Mouse (Mus musculus): ENCODE measurements at regions not wholly inside any gene's neighbourhood (a gene's known extent, or its start where the extent isn't known, plus 50 kb on each side); places are given as distances from the start of the nearest gene placed in this dataset.

DNA sequence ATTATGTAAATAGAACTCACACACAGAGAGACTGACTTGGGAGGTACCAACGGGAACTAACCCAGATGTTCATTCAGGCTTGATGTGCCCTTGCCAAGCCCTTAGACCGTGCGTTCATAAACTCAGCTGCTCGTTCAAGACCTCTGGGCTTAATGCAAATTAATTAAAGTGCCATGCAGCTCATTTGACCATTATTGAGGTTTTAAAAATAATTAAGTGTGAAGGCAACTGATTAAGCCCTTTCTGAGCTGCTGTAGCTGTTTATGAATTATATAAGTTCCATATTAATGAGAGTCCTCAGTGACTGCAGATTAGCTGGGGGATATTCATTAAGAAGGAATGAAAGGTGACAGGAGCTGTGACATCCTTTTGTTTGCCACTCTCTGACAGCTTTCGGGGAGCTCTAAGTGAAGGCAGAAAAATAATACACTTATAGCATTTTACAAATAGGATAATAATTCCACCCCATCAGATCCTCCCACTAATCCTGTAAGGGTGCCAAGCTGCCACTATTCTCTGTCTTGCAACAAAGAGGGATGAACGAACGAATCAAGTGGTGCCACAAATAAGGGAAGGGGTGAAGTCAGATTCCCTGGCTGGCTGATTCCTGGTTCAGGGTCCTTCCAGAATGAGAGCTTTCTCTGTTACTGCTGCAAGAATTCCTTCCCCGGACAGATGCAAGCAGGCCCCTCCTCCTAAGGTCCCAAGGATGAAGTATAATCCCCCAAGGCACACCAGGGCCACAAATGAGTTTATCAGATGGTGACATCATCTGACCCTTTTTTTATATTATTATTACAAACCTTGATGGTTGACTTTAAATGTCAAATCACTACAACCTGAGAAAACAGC is 184.7 kb upstream of the Nckap5 start:
- DNase-seq (ENCODE audit: low read depth, low spot score), result no peak
- WGBS, result 41% methylated on average over 8 of the region's 8 CpGs

GRCm38 (mm10) chr1:127011901-127012300 is 181.3 kb upstream of the Nckap5 start:
- DNase-seq (ENCODE audit: low read depth, low spot score), result no peak
- WGBS, result 68% methylated on average over 6 of the region's 6 CpGs

- 78% methylated on average over 4 of the region's 4 CpGs for WGBS
- no peak for DNase-seq (ENCODE audit: low read depth, low spot score)
These were observed 179.1 kb upstream of the Nckap5 start for GRCm38 (mm10) chr1:127009699-127010098.

- no peak for DNase-seq (ENCODE audit: low read depth, low spot score)
- 70% methylated on average over 7 of the region's 7 CpGs for WGBS
These were observed 171.1 kb upstream of the Nckap5 start for GRCm38 (mm10) chr1:127001700-127002099.

- WGBS, result 68% methylated on average over 1 of the region's 1 CpGs
- no peak for DNase-seq (ENCODE audit: low read depth, low spot score)
These were observed 162.6 kb upstream of the Nckap5 start for GRCm38 (mm10) chr1:126993061-126993640.

GRCm38 (mm10) chr1:126992441-126992840 is 161.8 kb upstream of the Nckap5 start:
- 72% methylated on average over 4 of the region's 4 CpGs for WGBS
- no peak for DNase-seq (ENCODE audit: low read depth, low spot score)

DNA sequence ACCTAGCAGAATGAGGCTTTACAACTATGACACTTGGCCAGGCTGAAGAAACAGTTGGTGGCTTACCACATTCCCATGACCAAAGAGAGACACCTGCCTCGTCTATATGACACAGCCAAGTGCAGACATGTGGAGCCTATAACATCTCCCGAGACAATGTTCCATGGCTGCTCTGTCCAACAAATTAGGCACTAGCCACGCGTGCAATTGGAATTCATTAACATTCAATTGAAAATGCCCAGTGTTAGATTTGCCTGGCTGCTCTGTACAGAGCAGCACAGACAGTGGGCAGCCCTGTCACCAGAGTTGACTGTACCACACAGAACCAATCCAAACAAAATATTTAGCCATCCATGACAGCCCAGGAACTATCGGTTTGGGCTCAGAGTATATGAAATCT is 152.2 kb upstream of the Nckap5 start:
- WGBS, result 84% methylated on average over 5 of the region's 5 CpGs
- no peak for DNase-seq (ENCODE audit: low read depth, low spot score)

GRCm38 (mm10) chr1:126980311-126980710 is 149.7 kb upstream of the Nckap5 start:
- 92% methylated on average over 14 of the region's 14 CpGs for WGBS
- no peak for DNase-seq (ENCODE audit: low read depth, low spot score)

DNA sequence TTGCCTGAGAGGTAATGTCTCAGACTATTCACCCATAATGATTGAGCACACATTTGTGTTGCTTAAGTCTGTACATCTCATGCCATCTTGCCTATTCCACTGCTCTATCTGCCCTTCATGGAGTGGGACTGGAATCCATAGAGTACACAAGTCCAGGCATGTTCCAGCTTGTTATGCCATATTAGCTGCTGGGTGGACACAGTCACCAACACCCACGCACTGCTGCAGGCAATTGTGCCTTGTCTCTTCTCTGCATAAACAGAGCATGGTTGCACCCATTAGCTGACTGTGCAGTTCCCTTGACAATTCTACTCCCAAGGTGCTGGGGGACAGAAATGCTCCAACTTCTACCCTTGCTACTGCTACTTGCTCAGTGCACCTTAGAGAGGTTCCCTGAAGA is 143.3 kb upstream of the Nckap5 start:
- DNase-seq (ENCODE audit: low read depth, low spot score), result no peak
- 78% methylated on average over 1 of the region's 1 CpGs for WGBS

GRCm38 (mm10) chr1:126971777-126972421 is 141.3 kb upstream of the Nckap5 start:
- WGBS, result 42% methylated on average over 10 of the region's 10 CpGs
- no peak for DNase-seq (ENCODE audit: low read depth, low spot score)

GRCm38 (mm10) chr1:126971118-126971517 is 140.5 kb upstream of the Nckap5 start:
- WGBS, result 62% methylated on average over 1 of the region's 1 CpGs
- DNase-seq (ENCODE audit: low read depth, low spot score), result no peak

DNA sequence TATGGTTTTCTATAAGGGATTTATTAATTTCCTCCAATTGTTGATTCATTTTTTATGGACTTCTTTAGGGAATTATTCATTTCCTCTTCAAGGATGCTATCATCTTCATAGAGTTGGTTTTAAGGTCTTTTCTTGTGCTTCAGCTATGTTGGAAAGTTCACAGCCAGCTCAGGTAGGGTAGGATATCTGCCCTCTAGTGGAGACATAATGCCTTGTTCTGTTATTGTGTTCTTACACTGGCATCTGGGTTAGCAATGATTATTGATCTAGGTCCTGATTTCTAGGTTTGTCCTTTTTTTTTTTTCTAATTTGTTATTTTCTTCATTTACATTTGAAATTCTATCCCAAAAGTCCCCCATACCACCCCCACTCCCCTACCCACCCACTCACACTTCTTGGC is 135.8 kb upstream of the Nckap5 start:
- no peak for DNase-seq (ENCODE audit: low read depth, low spot score)

- WGBS, result 68% methylated on average over 12 of the region's 12 CpGs
- DNase-seq (ENCODE audit: low read depth, low spot score), result no peak
These were observed 125.5 kb upstream of the Nckap5 start for GRCm38 (mm10) chr1:126955839-126956720.

DNA sequence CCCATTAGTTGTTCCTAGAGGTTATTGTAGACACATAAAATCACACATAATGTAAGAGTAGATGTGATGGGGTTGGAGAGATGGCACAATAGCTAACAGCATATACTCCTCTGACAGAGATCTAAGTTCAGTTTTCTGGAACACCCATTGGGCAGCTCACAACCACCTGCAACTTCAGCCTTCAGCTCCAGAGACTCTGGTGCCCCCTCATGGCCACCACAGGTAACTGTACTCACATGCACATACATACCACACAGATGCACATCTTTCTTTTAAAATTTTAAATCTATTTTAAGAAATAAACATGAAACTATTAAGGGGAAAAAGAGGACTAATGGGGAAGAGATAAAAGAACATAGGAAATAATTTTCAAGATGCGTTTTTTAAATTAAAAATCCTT is 117.3 kb upstream of the Nckap5 start:
- no peak for DNase-seq (ENCODE audit: low read depth, low spot score)
- WGBS, result 87% methylated on average over 1 of the region's 1 CpGs

DNA sequence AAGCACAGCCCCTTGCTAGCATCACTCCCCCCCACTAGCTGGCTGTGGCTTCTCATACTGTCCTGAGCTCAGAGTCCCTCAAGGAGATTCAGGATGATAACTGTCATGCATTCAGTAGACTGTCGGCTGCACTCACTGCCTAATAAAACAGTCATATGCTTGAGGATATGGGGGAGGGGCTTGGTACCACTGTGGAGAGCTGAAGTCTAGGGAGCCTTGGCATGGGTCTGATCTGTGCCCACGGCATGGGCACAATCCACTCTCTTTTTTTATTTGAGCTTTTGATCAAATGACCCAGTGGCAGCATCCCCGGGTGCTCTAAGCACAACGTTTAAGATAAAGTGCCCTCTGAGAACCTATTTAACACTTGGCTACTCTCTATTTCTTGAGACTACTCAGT is 102.1 kb upstream of the Nckap5 start:
- 49% methylated on average over 4 of the region's 4 CpGs for WGBS
- DNase-seq (ENCODE audit: low read depth, low spot score), result no peak

GRCm38 (mm10) chr1:126931754-126932153 is 101.2 kb upstream of the Nckap5 start:
- DNase-seq (ENCODE audit: low read depth, low spot score), result peak; percentile 24
- WGBS, result 2% methylated on average over 6 of the region's 6 CpGs

GRCm38 (mm10) chr1:126931093-126931492 is 100.5 kb upstream of the Nckap5 start:
- DNase-seq (ENCODE audit: low read depth, low spot score), result no peak
- 81% methylated on average over 10 of the region's 10 CpGs for WGBS

GRCm38 (mm10) chr1:126930611-126931010 is 100.0 kb upstream of the Nckap5 start:
- WGBS, result 85% methylated on average over 14 of the region's 14 CpGs

DNA sequence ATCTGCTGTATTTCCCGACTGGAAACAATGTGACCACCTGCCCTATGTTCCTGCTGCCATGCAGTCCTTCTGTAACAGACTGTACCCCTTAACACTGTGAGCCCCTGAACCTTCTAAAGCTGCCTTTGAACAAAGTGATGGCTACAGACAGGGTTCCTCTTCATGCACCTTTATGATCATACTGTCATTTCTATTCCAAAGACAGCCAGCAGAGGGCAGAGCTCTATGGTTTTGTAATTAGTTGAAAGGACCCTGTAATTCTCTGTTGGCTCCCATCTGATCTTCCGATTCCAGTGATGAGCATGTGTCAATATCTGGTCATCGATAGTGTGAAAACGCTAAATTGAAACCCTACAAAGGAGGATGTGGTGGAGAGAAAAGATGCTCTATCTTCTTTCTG is 99.1 kb upstream of the Nckap5 start:
- 63% methylated on average over 4 of the region's 4 CpGs for WGBS
- peak; percentile 8 for DNase-seq (ENCODE audit: low read depth, low spot score)

More at GRCm38 (mm10) chr1:126930611-126931010, 100.0 kb upstream of the Nckap5 start:
- no peak for DNase-seq (ENCODE audit: low read depth, low spot score)

DNA sequence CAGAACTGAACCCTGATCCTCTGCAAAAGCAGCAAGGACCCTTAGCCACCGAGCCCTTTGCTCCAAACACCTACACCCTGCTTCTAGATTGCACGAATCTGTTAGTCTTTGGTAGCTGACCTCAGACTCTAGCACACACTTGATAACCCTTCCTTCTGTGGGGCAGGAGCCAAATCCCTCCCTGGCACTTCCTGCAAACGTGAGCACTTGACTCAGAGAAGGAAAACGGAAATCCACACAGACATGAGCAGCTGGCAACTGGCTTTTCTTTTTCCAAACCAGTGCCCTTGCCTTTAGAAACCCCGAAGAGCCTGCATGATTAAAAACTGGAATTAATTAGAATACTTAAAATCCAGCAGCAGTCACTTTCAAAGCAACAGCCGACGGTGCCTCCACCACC is 97.6 kb upstream of the Nckap5 start:
- DNase-seq (ENCODE audit: low read depth, low spot score), result peak; percentile 2
- 36% methylated on average over 7 of the region's 7 CpGs for WGBS
